Mouse (Mus musculus) testis, adult 2 months (tissue): Measurements from ENCODE around the gene Tpbgl. TPM values are rescaled to one million over a fixed set of nuclear protein-coding genes. Genes with fewer than 3 reads are reported as not detected.
A peak's percentile ranks its signal among the peaks of the same experiment; 100 is the strongest.

Source experiments
- H3K27ac ChIP-seq: fragments of 200-500 bp; 2 replicates; pipeline ENCODE4 v1.5.1; 2012; ENCODE audit warnings: low read depth, low read length; ENCODE audit not compliant: control insufficient read depth, insufficient read depth
- H3K27me3 ChIP-seq: fragments of 200-500 bp; 2 replicates; pipeline ENCODE4 v1.6.1; 2012; ENCODE audit warnings: mild to moderate bottlenecking, low read length, moderate library complexity; ENCODE audit not compliant: control insufficient read depth, insufficient read depth
- H3K36me3 ChIP-seq: fragments of 200-500 bp; 2 replicates; pipeline ENCODE4 v1.6.1; 2012; ENCODE audit warnings: mild to moderate bottlenecking, low read length; ENCODE audit not compliant: control insufficient read depth, insufficient read depth
- H3K4me1 ChIP-seq: fragments of 200-500 bp; 2 replicates; pipeline ENCODE4 v1.6.1; 2012; ENCODE audit warnings: low read length; ENCODE audit not compliant: control insufficient read depth, insufficient read depth
- H3K4me3 ChIP-seq: fragments of 200-500 bp; 2 replicates; pipeline ENCODE4 v1.5.1; 2012; ENCODE audit warnings: low read depth, mild to moderate bottlenecking, low read length, moderate library complexity, mixed read lengths; ENCODE audit not compliant: control insufficient read depth
- CTCF ChIP-seq: fragments of 200-500 bp; IDR thresholded peaks from 2 replicates; pipeline ENCODE4 v1.5.1; 2012; ENCODE audit warnings: low read depth, mild to moderate bottlenecking, inconsistent platforms, low read length, moderate library complexity; ENCODE audit not compliant: control insufficient read depth, insufficient read depth, insufficient replicate concordance
- POLR2A ChIP-seq: fragments of 200-500 bp; IDR thresholded peaks from 2 replicates; pipeline ENCODE4 v1.6.1; 2012; ENCODE audit warnings: low read depth, mild to moderate bottlenecking, inconsistent platforms, low read length, moderate library complexity; ENCODE audit not compliant: control insufficient read depth
- polyA plus RNA-seq: library from polyadenylated mRNA; depleted of rRNA; stranded (reverse); fragments of >200 nt; gene quantifications from 2 replicates; pipeline ENCODE4 v1.2.3, GENCODE M21; 2012

Gene Tpbgl
- polyA plus RNA-seq, 1 experiment, result 14.6 TPM

- TF ChIP-seq POLR2A (no peak), CTCF (no peak)
- Histone ChIP-seq H3K4me3 (no peak overlapping the region), H3K36me3 (no peaks in the 10 kb centered on the region), H3K27me3 (no peaks in the 10 kb centered on the region), H3K27ac (no peak overlapping the region), H3K4me1 (no peaks in the 10 kb centered on the region)
Measured at GRCm38 (mm10) chr7:99633966-99634665, 7.2 kb upstream of the Tpbgl start.

GRCm38 (mm10) chr7:99632286-99632685 lies 5.4 kb upstream of the Tpbgl start:
- H3K36me3 ChIP-seq, result no peaks in the 10 kb centered on the region
- no peak for TF ChIP-seq CTCF
- no peak for TF ChIP-seq POLR2A
- H3K27ac ChIP-seq, result no peak overlapping the region
- H3K4me1 ChIP-seq, result no peaks in the 10 kb centered on the region
- no peak overlapping the region for H3K4me3 ChIP-seq
- no peaks in the 10 kb centered on the region for H3K27me3 ChIP-seq

GRCm38 (mm10) chr7:99627366-99627765 lies 463 bp upstream of the Tpbgl start:
- H3K27me3 ChIP-seq, result no peaks in the 10 kb centered on the region
- TF ChIP-seq POLR2A, result no peak
- H3K4me3 ChIP-seq, result no peak overlapping the region
- H3K36me3 ChIP-seq, result no peaks in the 10 kb centered on the region
- H3K4me1 ChIP-seq, result peaks cover 12% of the 10 kb centered on the region
- no peak overlapping the region for H3K27ac ChIP-seq

GRCm38 (mm10) chr7:99625722-99626375 lies 1.1 kb downstream of the Tpbgl start:
- Histone ChIP-seq H3K27ac (no peak overlapping the region), H3K36me3 (no peaks in the 10 kb centered on the region), H3K4me3 (peak overlapping the region; percentile 63), H3K27me3 (no peaks in the 10 kb centered on the region), H3K4me1 (peaks cover 12% of the 10 kb centered on the region)
- TF ChIP-seq CTCF, result peak; percentile 91
- 0 out of 2 replicates have a peak, but pooled peaks have one; percentile 48 for TF ChIP-seq POLR2A

- Histone ChIP-seq H3K36me3 (no peaks in the 10 kb centered on the region), H3K27me3 (no peaks in the 10 kb centered on the region), H3K27ac (no peak overlapping the region), H3K4me1 (no peaks in the 10 kb centered on the region), H3K4me3 (no peak overlapping the region)
- TF ChIP-seq POLR2A, result no peak
- peak; percentile 24; the same call in 1 of the 2 replicates for TF ChIP-seq CTCF
Measured at GRCm38 (mm10) chr7:99618860-99619259, 8.0 kb downstream of the Tpbgl start.

- Histone ChIP-seq H3K4me3 (no peak overlapping the region), H3K36me3 (no peaks in the 10 kb centered on the region), H3K4me1 (no peaks in the 10 kb centered on the region), H3K27me3 (no peaks in the 10 kb centered on the region), H3K27ac (no peak overlapping the region)
- TF ChIP-seq POLR2A (no peak), CTCF (peak; percentile 41; the same call in 1 of the 2 replicates)
Measured at GRCm38 (mm10) chr7:99618264-99618663, 8.6 kb downstream of the Tpbgl start.

- no peak for TF ChIP-seq CTCF
- TF ChIP-seq POLR2A, result no peak
- Histone ChIP-seq H3K27ac (no peak overlapping the region), H3K27me3 (no peaks in the 10 kb centered on the region), H3K4me3 (no peak overlapping the region), H3K36me3 (no peaks in the 10 kb centered on the region), H3K4me1 (no peaks in the 10 kb centered on the region)
Measured at GRCm38 (mm10) chr7:99607632-99608031, 19.3 kb downstream of the Tpbgl start.
